Mouse (Mus musculus) right cerebral cortex, adult 2 months (tissue): Measurements from ENCODE around the gene 2900011O08Rik.

Experiments
- DNase-seq, 2 experiments: peaks; one replicate each; pipeline ENCODE4 v3.0.0; 2021 to 2022; ENCODE audit warnings: low spot score in 2 of 2

2900011O08Rik gene

DNA sequence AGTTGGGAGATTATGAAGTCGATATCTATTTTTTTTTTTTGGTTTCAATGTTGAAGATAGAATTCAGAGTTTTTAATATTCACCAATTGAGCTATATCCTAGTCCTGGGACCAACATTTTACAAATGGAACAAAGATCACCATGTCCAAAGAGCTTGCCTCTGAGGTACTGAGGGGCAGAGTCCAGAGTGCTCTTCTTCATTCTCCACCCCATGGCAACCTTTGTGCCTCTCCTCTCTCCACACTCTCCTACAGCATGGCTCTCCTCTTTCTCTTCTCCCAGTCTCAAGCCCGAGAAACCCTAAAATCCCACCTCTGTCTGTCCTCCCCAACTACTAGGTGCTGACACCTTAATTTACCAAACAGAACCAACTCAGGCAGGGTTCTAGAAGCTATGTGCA lies 18.3 kb downstream of the 2900011O08Rik start:
- no peak for DNase-seq

DNA sequence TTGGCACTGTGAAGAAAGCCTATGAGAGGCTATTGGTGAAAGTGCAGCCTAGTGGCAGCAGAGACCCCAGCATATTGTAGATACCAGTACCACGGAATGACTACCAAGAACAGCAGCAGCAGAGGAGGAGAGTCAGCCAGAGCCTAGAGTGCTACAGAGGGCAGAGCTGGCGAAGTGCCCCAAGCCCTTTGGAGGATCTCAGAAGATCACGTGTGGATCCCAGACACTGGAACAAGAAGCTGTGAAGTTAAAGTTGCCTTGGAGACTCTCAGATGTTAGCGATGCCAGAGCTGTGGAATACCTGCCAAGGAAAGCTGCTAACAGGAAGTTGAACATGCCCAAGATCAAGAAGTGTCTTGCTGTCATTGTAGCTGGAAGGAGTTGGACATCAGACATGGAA lies 18.9 kb downstream of the 2900011O08Rik start:
- no peak for DNase-seq

DNA sequence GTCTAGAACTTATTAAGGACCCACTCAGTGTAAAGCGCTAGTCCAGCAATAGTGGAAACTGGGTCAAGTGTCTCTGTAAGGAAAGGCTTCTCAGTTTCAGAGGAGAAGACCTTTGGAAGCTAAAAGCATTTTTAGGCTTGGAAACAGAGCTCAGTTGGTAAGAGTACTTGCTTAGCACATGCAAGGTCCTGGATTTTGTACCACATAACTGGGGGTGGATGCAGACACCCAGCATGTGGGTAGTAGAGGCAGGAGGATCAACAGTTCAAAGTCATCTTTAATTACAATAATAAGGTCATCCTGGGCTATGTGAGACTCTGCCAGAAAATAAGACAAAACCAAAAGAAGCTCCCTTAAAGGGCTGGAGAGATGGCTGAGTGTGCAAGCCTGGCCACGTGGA lies 21.7 kb downstream of the 2900011O08Rik start:
- DNase-seq, result no peak

DNA sequence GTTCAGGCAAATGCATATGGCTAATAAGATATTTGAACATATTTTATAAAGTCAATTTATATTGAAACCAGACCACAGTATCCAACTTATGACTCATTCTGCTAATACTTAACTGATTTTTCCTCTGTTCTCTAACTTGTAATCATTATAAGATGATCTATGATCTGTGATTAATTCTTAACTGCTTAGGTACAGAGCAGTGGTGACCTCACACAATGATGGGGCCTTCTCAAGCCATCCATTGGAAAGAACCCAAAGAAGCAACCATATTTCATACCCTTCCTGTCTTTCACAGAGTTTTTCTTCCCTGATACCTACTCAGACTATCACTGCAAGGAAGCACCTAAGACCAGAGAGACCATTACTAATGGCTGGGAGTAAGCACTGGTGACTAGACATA lies 22.3 kb downstream of the 2900011O08Rik start:
- no peak for DNase-seq

DNA sequence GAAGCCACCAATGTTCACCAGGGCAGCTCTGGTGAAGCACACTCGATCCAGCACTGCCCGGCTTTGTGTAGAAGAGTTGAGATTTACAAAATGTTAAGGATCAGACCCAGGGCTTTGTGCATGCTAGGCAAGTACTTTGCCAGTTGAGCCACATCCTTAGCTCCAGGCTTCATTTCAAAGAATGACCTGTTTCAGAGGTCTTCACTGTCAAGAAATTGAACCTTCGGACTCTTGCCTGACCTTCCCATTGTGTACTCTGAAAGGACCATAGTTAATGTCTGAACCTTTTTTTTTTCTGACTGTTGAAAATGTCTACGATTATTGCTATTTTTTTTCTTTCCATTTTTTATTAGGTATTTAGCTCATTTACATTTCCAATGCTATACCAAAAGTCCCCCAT lies 23.6 kb downstream of the 2900011O08Rik start:
- DNase-seq, result no peak

DNA sequence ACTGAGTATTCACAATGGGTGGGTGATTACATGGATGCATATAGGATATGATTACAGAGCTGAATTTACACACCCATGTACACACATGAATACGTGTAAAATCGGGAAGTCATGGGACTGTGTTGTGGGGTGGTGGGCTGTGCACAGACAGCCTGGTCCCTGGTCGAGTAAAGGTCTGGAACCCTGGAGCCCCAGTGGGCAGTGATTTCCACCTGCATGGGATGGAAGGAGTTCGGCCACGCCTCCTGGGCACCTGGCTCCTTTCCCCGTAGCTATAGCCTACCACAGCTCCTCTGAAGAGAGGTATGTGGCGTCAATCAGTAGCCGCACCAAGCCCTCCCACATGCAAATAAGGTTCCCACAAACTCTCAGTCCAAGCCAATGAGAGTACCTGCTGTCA lies 30.9 kb downstream of the 2900011O08Rik start:
- no peak for DNase-seq

DNA sequence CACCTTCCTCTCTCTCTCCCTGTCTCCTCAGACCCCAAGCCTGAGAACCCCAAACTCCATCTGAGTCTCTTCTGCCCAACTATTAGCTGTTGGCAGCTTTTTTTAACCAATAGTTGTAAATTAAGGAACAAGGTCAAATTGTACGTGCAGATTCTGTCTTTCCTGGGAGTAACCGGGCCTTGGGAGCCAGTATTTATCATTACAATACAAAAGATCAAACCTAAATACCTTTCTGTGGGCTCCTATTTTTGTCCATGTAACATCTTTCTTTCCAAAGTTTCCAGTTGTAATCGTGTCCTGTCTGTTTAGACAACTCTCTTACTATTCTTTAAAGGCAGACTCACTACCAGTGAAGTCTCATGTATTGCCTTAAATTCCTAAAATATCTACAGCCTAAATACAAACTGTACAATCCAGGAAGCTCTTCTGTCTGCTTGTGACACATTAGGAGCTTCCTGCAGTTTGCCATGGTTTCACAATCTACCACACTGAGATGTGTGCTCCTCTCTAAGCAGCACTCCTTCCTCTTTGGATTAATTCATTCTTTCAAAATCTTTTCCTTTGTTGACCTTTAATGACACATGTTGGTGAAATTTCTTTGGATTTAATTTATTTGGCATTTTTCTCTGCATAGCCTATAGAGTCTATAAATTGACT lies 34.9 kb downstream of the 2900011O08Rik start:
- DNase-seq, result no peak

DNA sequence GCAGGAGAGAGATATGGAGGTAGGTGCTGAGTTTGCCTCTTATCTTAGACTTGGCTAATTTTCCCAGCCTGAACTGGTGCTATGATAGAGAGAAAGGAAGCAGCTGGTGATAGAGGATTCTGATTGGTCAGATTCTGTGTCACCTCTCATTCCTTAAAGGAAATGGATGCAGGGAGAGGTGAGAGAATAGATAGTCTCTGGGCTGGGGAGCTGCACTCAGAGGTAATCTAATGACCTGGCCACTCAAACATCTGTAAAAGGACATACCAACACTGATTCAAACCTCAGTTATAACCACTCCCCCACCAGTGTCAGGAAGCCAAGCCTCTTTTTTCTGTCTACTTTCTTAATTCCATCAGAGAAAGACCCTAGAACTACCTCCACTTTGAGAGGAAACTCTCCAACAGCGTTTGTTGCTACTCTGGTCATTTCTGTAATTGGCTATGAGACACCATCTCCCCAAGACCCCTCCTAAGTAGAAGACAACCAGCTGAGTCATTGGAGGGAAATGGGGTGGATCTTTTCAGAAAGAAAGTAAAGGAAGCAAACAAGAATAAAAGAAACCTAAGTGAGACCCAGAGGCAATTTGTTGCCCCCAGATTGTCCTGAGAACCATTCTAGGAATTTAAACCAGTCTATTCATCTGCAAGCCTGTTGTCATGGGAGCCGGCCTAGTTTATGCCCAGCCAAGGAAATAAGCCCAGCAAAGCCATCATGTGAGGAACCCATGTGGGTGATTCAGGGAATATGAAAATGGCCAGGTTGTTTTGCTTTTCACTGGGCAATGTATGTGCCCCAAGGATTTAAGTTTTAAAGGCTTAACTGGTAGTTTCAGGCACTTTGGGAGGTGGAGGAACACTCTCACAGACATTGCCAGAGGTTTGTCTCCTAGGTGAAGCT lies 38.9 kb downstream of the 2900011O08Rik start:
- DNase-seq, result no peak

DNA sequence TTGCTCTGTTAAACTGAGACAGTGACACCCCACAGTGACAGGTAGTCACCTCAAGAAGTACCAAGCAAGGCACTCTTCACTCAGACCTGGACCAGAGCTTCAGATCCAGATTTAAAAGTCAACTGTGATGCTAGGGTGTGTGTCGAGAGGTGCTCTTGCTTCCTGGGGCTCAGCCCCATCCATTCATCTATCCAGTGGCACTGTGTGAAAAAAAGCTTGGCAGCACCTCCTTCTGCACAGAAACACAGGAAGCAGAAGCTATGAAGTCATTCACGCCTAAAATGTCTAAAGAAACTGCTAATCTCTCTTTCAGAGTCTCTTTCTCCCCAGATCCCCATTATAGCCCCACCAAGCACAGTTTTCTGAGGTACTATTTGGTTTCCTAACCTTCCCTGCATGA lies 42.7 kb downstream of the 2900011O08Rik start:
- peak in 1 of 2 experiments; percentile 25 for DNase-seq

DNA sequence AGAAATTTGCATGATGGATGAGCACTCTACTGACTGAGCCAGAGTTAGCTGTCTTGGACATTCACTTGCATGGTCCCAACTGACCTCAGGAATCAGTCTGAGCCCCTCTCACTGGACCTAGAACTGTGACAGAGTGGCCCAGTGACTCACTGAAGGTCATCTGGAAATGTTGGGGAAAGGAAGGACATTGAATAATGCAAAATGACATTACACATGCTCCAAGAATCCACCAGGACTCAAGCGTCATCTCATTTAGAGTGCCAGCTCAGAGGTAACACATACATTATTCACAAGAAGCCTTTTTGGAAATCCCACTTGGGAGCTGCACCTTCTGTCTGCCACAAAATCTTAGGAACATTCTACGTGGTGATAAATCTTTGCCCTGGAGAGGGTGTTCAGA lies 43.4 kb downstream of the 2900011O08Rik start:
- peak in 1 of 2 experiments; percentile 24 for DNase-seq

DNA sequence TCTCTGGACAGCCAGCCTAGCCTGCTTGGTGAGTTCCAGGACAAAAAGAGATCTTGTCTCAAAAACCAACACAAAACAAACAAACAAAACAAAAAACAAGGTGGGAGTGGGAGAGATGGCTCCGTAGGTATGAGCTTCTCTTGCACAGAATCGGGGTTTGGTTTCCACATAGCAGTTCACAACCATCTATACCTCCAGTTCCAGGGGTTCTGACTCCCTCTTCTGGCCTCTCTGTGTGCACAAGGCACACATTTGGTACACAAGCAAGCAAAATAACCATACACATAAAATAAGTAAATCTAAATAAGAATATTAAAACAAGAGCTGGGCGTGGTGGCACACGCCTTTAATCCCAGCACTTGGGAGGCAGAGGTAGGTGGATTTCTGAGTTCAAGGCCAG lies 44.2 kb downstream of the 2900011O08Rik start:
- DNase-seq, result no peak

DNA sequence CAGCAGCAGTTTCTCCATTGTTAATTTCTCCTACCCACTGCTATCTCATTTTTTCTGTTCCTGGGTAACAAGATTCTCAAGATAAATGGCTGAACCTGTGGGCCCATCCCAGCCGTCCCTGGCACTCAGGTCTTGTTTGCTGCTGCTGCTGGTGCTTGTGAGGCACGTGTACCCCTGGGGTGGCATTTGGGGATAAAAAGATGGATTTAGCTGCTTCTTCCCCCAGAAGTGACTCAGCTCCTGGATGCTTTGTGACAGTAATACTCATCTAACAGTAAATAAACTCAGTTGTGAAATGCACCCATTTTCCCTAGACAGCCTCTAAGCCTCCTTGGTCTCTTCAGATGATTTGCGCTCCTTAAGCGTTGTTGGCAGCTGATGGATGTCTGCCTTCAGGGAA lies 46.7 kb downstream of the 2900011O08Rik start:
- peak in 1 of 2 experiments; percentile 28 for DNase-seq

DNA sequence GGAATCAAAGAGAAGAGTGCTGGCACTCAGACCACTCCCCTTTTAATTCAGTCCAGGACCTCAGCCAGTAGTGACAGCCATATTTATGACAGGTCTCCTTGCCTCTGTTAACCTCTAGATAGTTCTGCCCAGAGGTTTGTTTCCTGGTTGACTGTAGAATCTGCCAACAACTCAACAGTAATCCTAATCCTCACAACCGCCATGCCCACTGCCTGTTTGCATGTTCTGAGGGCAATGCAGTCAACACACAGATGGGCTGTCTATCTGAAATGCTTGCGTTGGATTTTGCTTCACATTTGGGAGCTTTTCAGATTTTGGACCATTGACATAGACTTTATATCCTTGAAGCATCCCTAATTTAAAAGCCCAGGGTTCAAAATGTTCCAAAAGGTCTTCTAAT lies 56.0 kb downstream of the 2900011O08Rik start:
- DNase-seq, result no peak

DNA sequence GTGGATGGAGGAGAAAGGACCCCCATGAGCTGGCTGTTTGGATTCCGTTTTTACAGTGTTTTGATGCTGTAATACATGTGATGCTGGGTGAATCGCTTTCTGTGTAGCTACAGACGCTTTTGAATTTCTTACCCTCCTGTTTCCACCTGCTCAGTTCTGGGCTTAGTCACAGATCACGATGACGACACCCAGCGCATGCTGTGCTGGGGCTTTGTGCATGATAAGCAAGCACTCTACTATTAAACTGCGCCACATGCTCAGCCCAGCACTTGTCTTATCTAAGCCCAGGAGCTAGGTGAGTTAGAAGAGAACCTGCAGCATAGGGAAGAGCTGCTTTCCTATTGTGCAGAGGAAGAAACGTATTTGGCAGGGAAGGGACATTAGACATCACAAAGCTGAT lies 58.3 kb downstream of the 2900011O08Rik start:
- peak; percentile 60 to 61 for DNase-seq

DNA sequence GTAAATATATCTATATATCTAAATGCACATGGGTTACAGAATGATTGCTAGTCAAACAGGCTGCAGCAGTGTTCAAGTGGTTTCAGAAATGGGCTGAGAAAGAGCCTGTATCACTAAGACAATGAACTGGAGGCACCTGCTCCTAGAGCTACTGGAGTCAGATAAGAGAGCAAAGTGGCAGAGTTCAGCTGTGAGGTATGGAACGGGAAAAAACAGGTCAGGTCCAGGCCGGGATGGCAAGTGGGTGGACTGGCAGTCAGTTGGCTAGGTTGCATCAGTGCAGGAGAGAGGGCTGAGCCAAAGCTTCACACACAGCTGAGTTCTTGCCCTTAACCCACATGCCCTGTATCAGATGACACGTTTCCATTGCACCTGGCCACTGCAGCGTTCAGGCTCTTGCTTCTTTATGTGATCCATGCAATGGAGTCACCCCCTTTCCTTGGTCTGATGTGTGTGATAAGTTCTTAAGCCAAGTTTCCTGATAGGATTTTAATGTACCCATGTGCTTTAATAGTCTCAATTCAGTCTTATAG lies 59.9 kb downstream of the 2900011O08Rik start:
- no peak for DNase-seq

DNA sequence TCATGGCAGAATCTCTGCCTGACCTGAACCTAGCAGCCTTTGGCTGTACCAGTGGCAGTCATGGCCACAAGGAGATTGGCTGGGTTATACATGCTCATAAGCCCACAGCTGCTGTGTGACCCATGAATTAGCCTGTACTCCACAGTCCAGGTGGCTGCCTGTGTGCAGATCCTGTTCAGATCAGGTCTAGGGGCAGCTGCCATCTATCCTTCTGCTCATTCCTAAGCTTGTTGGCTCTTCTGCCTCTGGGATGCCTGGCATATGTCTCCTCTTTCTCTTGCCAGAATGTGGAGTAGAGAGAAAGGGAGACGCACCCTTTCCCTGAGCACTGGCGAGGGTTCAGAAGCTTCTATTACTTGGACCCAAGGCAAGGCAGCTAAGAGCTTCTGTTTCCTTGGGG lies 65.8 kb downstream of the 2900011O08Rik start:
- no peak for DNase-seq

DNA sequence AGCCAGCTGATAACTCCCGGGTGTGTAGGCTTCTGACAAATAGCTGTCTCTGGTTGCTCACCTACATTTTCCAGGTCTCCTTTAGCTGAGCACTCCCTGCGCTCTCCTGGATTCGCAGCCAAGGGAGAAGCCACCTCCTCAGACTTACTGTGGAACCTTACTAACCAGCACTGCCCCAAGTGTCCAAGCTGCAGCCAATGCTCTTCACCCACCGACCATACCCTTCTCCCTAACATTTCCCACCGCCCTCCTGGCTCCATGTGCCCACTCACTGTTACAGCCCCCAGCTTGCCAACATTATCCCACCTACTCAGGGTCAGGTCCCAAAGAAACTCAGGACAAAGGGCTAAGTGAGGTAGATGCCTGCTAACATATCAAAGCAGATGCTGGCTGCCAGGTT lies 66.7 kb downstream of the 2900011O08Rik start:
- no peak for DNase-seq

DNA sequence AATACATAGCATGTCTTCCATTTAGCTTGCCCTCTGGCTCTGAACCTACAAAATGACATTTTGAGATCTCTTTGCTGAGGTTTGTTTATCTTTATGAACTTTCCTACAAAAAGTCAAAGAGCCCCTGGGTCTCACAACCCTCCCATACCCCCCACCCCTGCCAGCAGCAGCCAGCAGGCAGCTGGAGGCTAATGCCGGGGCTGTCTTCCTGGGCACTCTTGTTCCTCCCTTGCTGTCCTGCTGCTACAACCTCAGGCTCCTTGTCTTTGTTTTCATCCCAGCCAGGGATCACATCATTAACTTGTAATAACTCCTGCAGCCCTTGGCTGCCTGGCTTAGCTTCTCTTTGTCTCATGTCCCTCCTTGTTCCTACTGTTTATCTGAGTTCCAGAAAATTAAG lies 68.9 kb downstream of the 2900011O08Rik start:
- DNase-seq, result no peak

DNA sequence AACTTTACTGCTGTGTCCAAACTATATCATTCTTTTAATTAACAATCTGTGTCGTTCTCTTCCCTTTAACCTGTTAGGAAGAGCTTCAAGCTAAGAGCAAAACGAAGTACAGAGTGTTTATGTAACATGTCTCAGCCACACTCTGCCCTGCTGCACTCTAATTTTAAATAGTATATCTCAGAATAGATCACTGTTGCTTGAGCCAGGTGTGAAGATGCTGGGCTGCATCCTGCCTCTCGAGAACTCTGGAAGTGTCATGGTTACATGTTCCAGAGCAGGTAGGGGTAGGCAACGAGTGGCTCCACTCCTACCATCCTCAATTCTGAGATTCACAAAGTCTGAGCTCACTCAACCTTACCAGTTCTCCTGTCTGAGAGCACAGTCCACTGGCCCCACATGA lies 70.3 kb downstream of the 2900011O08Rik start:
- DNase-seq, result peak in 1 of 2 experiments; percentile 24

DNA sequence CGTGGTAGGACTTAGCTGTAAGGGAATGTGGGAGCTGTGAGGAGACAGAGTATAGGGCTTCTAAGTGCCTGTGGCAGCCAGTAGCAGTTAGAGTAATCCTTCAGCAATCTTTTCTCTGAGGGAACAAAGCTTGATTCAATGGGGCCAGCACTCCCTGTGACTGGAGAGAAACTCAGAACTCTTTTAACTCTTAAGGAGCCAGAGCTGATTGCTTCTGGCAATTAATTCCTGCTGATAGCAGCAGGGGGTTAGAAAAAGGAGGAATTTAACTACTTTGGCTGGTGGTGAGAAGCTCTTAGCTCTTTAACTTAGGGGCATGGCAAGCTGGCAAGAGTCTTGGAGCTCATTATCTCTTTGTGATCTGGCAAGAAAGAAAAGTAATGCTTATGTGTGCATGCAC lies 72.1 kb downstream of the 2900011O08Rik start:
- DNase-seq, result no peak

DNA sequence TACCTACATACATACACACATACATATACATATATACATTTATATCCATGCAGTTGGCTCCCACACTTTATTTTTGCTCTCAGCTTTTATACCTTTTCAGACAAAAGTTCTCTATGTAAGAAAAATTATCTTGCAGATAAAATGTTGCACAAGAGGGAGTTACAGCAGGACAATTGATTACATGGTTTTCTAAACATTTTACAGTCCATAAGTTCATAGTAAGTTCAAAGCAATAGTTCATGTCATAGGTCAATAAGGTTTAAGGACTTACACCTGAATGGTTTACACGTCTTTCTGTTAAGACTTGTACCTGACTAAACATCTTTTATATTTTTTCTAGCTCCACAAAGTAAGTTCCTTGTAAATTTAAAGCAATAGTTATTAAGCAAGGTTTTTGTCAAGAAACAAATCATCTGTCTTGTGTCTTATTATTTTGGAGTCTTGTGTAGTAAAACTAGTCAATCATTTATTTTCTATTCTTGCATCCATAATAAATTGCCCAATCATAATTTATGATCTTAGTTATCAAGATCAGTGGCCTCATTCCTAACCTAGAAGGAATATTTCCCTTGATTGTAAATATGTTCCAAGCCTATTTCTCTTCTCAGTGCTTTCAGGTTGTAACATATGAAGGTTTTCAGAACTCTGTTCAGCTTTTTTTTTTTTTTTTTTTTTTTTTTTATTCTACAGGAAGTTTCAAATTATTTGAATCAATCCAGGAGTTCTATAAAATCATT lies 72.9 kb downstream of the 2900011O08Rik start:
- DNase-seq, result no peak

DNA sequence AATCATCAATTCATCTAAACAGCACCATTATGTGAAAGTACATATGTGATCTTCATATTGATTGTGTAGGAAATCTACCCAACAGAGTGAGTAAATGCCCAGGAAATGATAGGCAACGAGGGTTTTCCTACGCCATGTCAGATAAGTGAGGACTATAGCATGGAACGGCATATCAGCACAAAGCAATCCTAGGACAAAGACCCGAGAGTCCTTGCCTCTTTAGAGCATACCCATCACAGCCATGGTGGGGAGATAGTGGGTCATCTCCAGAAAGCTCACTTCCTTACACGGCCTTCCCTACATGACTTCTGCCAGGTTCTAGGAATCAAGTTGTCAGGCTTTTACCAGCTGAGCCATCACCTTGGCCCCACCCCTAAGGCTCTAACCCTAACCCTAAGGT lies 73.5 kb downstream of the 2900011O08Rik start:
- no peak for DNase-seq
